Mouse (Mus musculus) neural tube, embryonic 12.5 days (tissue): ENCODE results near the gene Mmp20. TPM values are rescaled to one million over a fixed set of nuclear protein-coding genes. Genes with fewer than 3 reads are reported as not detected.

Source experiments
- ATAC-seq: fragments of 200-750 bp; cut with Nextera tagmentation; 2 replicates; pipeline ENCODE4 v1.8.0; 2017; ENCODE audit warnings: low read depth, mild to moderate bottlenecking, moderate TSS enrichment, moderate library complexity; ENCODE audit not compliant: low FRiP score
- H3K27ac ChIP-seq: fragments of 300-500 bp; sonication (generic); 2 replicates; pipeline ENCODE4 v1.5.1; 2016
- H3K27me3 ChIP-seq: fragments of 300-500 bp; sonication (generic); replicated peaks from 2 replicates; pipeline ENCODE4 v1.6.1; 2016; ENCODE audit warnings: mild to moderate bottlenecking
- H3K36me3 ChIP-seq: fragments of 300-500 bp; sonication (generic); 2 replicates; pipeline ENCODE4 v1.6.1; 2016; ENCODE audit warnings: mild to moderate bottlenecking
- H3K4me1 ChIP-seq: fragments of 300-500 bp; sonication (generic); 2 replicates; pipeline ENCODE4 v1.6.1; 2016
- H3K4me2 ChIP-seq: fragments of 300-500 bp; sonication (generic); replicated peaks from 2 replicates; pipeline ENCODE4 v1.6.1; 2016; ENCODE audit warnings: mild to moderate bottlenecking
- H3K4me3 ChIP-seq: fragments of 300-500 bp; sonication (generic); 2 replicates; pipeline ENCODE4 v1.5.1; 2016
- H3K9ac ChIP-seq: fragments of 300-500 bp; sonication (generic); 2 replicates; pipeline ENCODE4 v1.6.1; 2016; ENCODE audit warnings: mild to moderate bottlenecking
- H3K9me3 ChIP-seq: fragments of 300-500 bp; sonication (generic); 2 replicates; pipeline ENCODE4 v1.6.1; 2016; ENCODE audit warnings: mild to moderate bottlenecking
- WGBS: fragments of 180-500 bp; shearing (Covaris S2); methylation state at CpG from one replicate; pipeline ENCODE4 v1.1.7; 2016; 5-methylcytosine and 5-hydroxymethylcytosine counted together
- polyA plus RNA-seq: library from polyadenylated mRNA; unstranded; fragments of >200 nt; fragmentation: Nextera tagmentation; extraction: Ambion mirVana; gene quantifications from 2 replicates; pipeline ENCODE4 v1.2.1, GENCODE M21; 2016

Mmp20 gene
- polyA plus RNA-seq, 1 experiment from 2014 or later: not detected

DNA sequence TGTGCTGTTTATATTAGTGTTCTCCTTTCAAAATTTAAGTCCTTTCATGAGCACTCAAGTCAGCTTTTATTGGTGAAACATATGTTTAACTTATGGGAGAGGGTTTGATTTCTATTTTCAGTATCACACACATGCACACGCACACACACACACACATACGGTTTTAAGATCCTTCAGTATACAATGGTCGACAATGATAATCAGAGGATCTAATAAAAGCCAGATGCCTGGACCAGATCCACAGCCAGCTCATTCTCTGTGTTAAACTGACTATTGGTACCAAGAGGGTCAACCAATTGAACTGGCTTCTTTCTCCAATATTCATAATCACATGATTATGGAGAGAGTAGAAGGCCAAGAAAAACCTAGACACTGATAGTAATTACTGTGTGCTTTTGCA is 67.6 kb downstream of the Mmp20 start:
- no peaks in the 10 kb centered on the region for H3K27me3 ChIP-seq
- H3K4me1 ChIP-seq: no peaks in the 10 kb centered on the region
- no peak overlapping the region for H3K27ac ChIP-seq
- no peaks in the 10 kb centered on the region for H3K36me3 ChIP-seq
- WGBS: 94% methylated on average over 3 of the region's 3 CpGs
- no peak overlapping the region for H3K4me2 ChIP-seq
- no peak overlapping the region for H3K9ac ChIP-seq
- no peak for ATAC-seq
- H3K4me3 ChIP-seq: no peak overlapping the region
- no peaks in the 10 kb centered on the region for H3K9me3 ChIP-seq

DNA sequence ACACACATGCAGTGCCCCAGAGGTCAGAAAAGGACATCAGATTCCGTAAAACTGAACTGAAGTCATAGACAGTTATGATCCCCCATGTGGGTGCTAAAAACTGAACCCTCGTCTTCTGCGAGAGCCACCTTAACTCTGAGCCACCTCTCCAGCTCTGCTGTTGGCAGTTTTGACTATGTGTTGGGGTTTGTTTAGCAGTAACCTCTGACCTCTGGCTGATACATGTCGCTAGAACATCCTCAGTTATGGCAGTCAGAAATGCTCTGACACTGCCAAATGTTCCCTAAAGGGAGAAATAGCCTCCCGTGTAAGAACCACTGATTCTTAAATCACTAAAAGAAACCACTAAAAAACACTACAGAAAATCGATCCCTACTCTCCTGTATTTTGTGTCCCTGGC is 80.7 kb downstream of the Mmp20 start:
- Histone ChIP-seq H3K27me3 (no peaks in the 10 kb centered on the region), H3K36me3 (no peaks in the 10 kb centered on the region), H3K9ac (no peak overlapping the region), H3K4me3 (no peak overlapping the region), H3K9me3 (no peaks in the 10 kb centered on the region), H3K4me1 (no peaks in the 10 kb centered on the region), H3K4me2 (no peak overlapping the region), H3K27ac (no peak overlapping the region)
- WGBS: 82% methylated on average over 6 of the region's 6 CpGs
- ATAC-seq: no peak

DNA sequence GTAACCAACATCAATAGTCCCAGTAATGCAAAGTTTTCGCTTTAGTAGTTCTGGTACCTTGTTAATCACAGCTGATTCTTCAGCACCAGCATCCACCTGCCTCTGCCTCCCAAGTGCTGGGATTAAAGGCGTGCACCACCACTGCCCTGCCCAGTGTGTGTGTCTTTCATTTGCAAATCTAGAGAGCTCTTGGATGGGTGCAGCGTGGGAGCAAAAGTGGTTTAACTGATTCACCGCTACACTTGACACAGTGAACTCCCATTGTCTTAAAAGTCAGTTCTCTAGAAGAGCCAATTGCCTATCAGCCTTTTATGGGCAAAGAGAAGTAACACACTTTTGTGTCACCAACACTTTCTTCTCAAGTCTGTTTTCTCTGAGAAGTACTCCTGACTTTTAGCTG is 83.2 kb downstream of the Mmp20 start:
- ATAC-seq: no peak
- Histone ChIP-seq H3K4me2 (no peak overlapping the region), H3K27me3 (no peaks in the 10 kb centered on the region), H3K9me3 (no peaks in the 10 kb centered on the region), H3K4me3 (no peak overlapping the region), H3K9ac (no peak overlapping the region), H3K4me1 (no peaks in the 10 kb centered on the region), H3K36me3 (no peaks in the 10 kb centered on the region), H3K27ac (no peak overlapping the region)
- 78% methylated on average over 4 of the region's 4 CpGs for WGBS

DNA sequence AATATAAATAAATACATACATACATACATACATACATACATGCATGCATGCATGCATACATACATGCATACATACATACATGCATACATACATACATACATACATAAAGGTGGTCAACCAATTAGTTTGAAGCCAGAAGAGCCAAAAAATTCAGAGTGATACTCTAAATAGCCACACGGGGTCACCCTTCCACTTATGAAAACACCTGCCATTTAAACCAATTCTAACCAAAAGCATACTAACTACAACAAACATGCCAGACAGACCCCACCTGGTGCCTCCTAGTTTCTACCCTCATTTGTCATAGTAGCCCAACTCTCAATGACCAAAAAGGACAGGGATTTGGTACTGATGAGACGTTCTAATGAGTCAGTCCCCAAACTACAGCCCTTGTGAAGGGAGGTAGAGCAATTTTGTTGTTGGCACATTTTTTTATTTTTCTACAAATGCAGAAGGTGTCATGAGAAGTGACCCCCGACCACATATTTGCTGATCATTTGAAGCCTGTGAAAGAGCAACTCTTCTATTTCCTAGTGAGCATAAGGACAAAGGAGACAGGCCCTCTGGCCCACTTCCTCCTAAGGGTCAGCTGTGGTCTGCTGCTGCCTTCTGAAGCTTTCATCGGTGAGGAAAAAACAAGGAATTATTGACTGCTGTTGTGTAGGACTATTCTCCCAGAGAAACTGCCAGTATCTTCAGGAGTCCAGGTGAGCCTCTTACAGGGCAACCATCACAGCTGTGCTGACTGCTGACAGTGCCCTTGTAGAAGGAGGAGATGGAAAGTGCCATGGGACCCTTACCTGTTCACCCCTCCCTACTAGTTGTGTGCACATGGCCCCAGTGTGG is 86.3 kb downstream of the Mmp20 start:
- H3K4me3 ChIP-seq: no peak overlapping the region
- H3K9me3 ChIP-seq: no peaks in the 10 kb centered on the region
- H3K27ac ChIP-seq: no peak overlapping the region
- H3K27me3 ChIP-seq: no peaks in the 10 kb centered on the region
- WGBS: 43% methylated on average over 4 of the region's 4 CpGs
- no peak overlapping the region for H3K4me2 ChIP-seq
- ATAC-seq: peak; percentile 74
- no peaks in the 10 kb centered on the region for H3K36me3 ChIP-seq
- H3K4me1 ChIP-seq: no peaks in the 10 kb centered on the region
- H3K9ac ChIP-seq: no peak overlapping the region

DNA sequence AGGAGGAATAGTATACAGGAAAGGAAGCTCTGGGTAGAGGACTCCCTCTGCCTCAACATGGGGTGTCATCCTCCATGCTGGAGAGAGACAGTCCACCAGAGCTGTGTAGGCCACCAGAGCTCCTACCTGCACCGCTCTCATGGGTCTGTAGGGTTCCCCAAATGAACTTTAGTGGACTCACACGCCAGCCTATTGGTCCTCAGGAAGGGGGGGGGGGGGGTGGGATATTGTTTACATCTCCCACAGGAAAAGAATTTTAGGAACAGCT is 86.8 kb downstream of the Mmp20 start:
- peak; percentile 61; the same call in 1 of the 2 replicates for ATAC-seq
- Histone ChIP-seq H3K9me3 (no peaks in the 10 kb centered on the region), H3K4me3 (no peak overlapping the region), H3K4me2 (no peak overlapping the region), H3K36me3 (no peaks in the 10 kb centered on the region), H3K4me1 (no peaks in the 10 kb centered on the region), H3K9ac (no peak overlapping the region), H3K27me3 (no peaks in the 10 kb centered on the region), H3K27ac (no peak overlapping the region)
- 72% methylated on average over 2 of the region's 2 CpGs for WGBS

DNA sequence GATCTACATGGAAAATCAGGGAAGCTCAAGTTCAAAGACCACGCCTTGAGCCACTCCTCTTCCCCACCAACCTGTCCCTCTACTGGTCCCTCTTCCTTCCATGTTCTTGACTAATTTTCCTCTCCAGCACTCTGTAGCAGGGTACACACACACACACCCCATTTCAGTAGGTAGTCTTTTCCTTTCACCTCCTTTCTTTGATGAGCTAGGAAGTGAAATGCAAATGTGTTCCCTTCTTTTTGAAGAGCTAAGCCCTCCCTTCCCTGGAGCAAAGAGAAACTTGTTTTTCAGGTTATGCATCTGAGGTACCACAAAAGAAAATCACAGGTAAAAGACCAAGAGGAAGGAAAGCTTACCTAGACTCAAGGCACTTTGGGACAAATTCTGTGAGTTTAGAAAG is 93.5 kb downstream of the Mmp20 start:
- no peak for ATAC-seq
- H3K27me3 ChIP-seq: no peaks in the 10 kb centered on the region

More for the DNA sequence above, 93.5 kb downstream of the Mmp20 start:
- H3K4me2 ChIP-seq: no peak overlapping the region
- H3K36me3 ChIP-seq: no peaks in the 10 kb centered on the region
- no peak overlapping the region for H3K4me3 ChIP-seq
- no peaks in the 10 kb centered on the region for H3K9me3 ChIP-seq
- 95% methylated on average over 1 of the region's 1 CpGs for WGBS
- no peaks in the 10 kb centered on the region for H3K4me1 ChIP-seq
- H3K27ac ChIP-seq: no peak overlapping the region
- no peak overlapping the region for H3K9ac ChIP-seq

Other genes with a start within 250 kb of the Mmp20 start
- not detected in 2 replicates for gene Mmp1b, start 240.2 kb upstream of the Mmp20 start, polyA plus RNA-seq
- not detected in 2 replicates for gene Mmp3, start 182.4 kb upstream of the Mmp20 start, polyA plus RNA-seq
- gene Mmp10, start 125.9 kb upstream of the Mmp20 start, polyA plus RNA-seq: not detected in 2 replicates
- 0.20 and 0.23 TPM in 2 replicates for gene Mmp8, start 69.8 kb upstream of the Mmp20 start, polyA plus RNA-seq
- not detected in 2 replicates for gene Mmp27, start 56.8 kb upstream of the Mmp20 start, polyA plus RNA-seq
- not detected in 2 replicates for gene Mmp7, start 63.9 kb downstream of the Mmp20 start, polyA plus RNA-seq
- gene Tmem123, start 135.8 kb downstream of the Mmp20 start, polyA plus RNA-seq: 66.4 and 70.4 TPM in 2 replicates
- gene Birc2, start 208.8 kb downstream of the Mmp20 start, polyA plus RNA-seq: 40.0 and 41.9 TPM in 2 replicates
- gene Birc3, start 245.0 kb downstream of the Mmp20 start, polyA plus RNA-seq: 2.1 and 3.8 TPM in 2 replicates